Mouse (Mus musculus) neural tube, embryonic 14.5 days (tissue): ENCODE measurements around the gene Phc2. TPM values are rescaled to one million over a fixed set of nuclear protein-coding genes. Genes with fewer than 3 reads are reported as not detected.

Experiments used
- ATAC-seq: fragments of 200-750 bp; cut with Nextera tagmentation; 2 replicates; pipeline ENCODE4 v1.8.0; 2017; ENCODE audit warnings: low read depth, mild to moderate bottlenecking, moderate TSS enrichment, moderate library complexity
- H3K27ac ChIP-seq: fragments of 300-500 bp; sonication (generic); 2 replicates; pipeline ENCODE4 v1.5.1; 2014; ENCODE audit warnings: low read depth, mild to moderate bottlenecking, control low read depth, low read length, moderate library complexity, mixed read lengths
- H3K27me3 ChIP-seq: fragments of 300-500 bp; sonication (generic); 2 replicates; pipeline ENCODE4 v1.6.1; 2014; ENCODE audit warnings: low read length; ENCODE audit not compliant: control insufficient read depth, insufficient read depth
- H3K36me3 ChIP-seq: fragments of 300-500 bp; sonication (generic); 2 replicates; pipeline ENCODE4 v1.6.1; 2014; ENCODE audit warnings: low read length, mixed read lengths; ENCODE audit not compliant: control insufficient read depth, insufficient read depth
- H3K4me1 ChIP-seq: fragments of 300-500 bp; sonication (generic); 2 replicates; pipeline ENCODE4 v1.6.1; 2014; ENCODE audit warnings: low read length; ENCODE audit not compliant: control insufficient read depth, insufficient read depth
- H3K4me2 ChIP-seq: fragments of 300-500 bp; sonication (generic); 2 replicates; pipeline ENCODE4 v1.6.1; 2014; ENCODE audit warnings: mild to moderate bottlenecking, low read depth, low read length, control low read depth
- H3K4me3 ChIP-seq: fragments of 300-500 bp; sonication (generic); 2 replicates; pipeline ENCODE4 v1.5.1; 2014; ENCODE audit warnings: low read depth, low read length, control low read depth, mixed read lengths
- H3K9ac ChIP-seq: fragments of 300-500 bp; sonication (generic); replicated peaks from 2 replicates; pipeline ENCODE4 v1.6.1; 2014; ENCODE audit warnings: low read depth, mild to moderate bottlenecking, control low read depth, low read length, mixed read lengths
- H3K9me3 ChIP-seq: fragments of 300-500 bp; sonication (generic); 2 replicates; pipeline ENCODE4 v1.6.1; 2016; ENCODE audit warnings: low read length; ENCODE audit not compliant: control insufficient read depth
- WGBS: fragments of 180-500 bp; shearing (Covaris S2); extraction: QIAGEN DNeasy Blood & Tissue Kit; methylation state at CpG from one replicate; pipeline ENCODE4 v1.1.7; 2014; 5-methylcytosine and 5-hydroxymethylcytosine counted together
- polyA plus RNA-seq: library from polyadenylated mRNA; unstranded; fragments of >200 nt; fragmentation: Nextera tagmentation; extraction: Ambion mirVana; gene quantifications from 2 replicates; pipeline ENCODE4 v1.2.1, GENCODE M21; 2014

Gene Phc2
- polyA plus RNA-seq, 1 experiment from 2014 or later = 31.9 TPM

GRCm38 (mm10) chr4:128709061-128709780 lies 54.7 kb downstream of the Phc2 start:
- no peak overlapping the region for H3K4me3 ChIP-seq
- H3K27me3 ChIP-seq = no peaks in the 10 kb centered on the region
- no peaks in the 10 kb centered on the region for H3K9me3 ChIP-seq
- H3K27ac ChIP-seq = no peak overlapping the region
- no peak overlapping the region for H3K9ac ChIP-seq
- H3K4me1 ChIP-seq = peaks cover 11% of the 10 kb centered on the region
- peaks cover 20% of the 10 kb centered on the region for H3K36me3 ChIP-seq
- H3K4me2 ChIP-seq = no peak overlapping the region
- 71% methylated on average over 15 of the region's 15 CpGs for WGBS
- ATAC-seq = no peak

- WGBS = 88% methylated on average over 12 of the region's 12 CpGs
- Histone ChIP-seq H3K4me2 (no peak overlapping the region), H3K27me3 (no peaks in the 10 kb centered on the region), H3K4me1 (peaks cover 14% of the 10 kb centered on the region), H3K27ac (no peak overlapping the region), H3K4me3 (no peak overlapping the region), H3K36me3 (peaks cover 20% of the 10 kb centered on the region), H3K9ac (no peak overlapping the region), H3K9me3 (no peaks in the 10 kb centered on the region)
- ATAC-seq = no peak
Measured at GRCm38 (mm10) chr4:128709781-128710166, 55.3 kb downstream of the Phc2 start.

- H3K9me3 ChIP-seq = no peaks in the 10 kb centered on the region
- no peak for ATAC-seq
- H3K4me1 ChIP-seq = peaks cover 19% of the 10 kb centered on the region
- WGBS = 73% methylated on average over 6 of the region's 6 CpGs
- H3K27me3 ChIP-seq = no peaks in the 10 kb centered on the region
- H3K27ac ChIP-seq = no peak overlapping the region
- no peak overlapping the region for H3K9ac ChIP-seq
- no peak overlapping the region for H3K4me3 ChIP-seq
- no peak overlapping the region for H3K4me2 ChIP-seq
- H3K36me3 ChIP-seq = peaks cover 20% of the 10 kb centered on the region
Measured at GRCm38 (mm10) chr4:128710286-128710685, 55.8 kb downstream of the Phc2 start.

GRCm38 (mm10) chr4:128710800-128711199 lies 56.3 kb downstream of the Phc2 start:
- no peak overlapping the region for H3K4me3 ChIP-seq
- WGBS = 84% methylated on average over 9 of the region's 9 CpGs
- ATAC-seq = no peak
- H3K9me3 ChIP-seq = no peaks in the 10 kb centered on the region
- H3K36me3 ChIP-seq = peaks cover 17% of the 10 kb centered on the region
- H3K4me2 ChIP-seq = no peak overlapping the region
- H3K27ac ChIP-seq = peak overlapping the region; percentile 44; the same call in 1 of the 2 replicates
- peaks cover 24% of the 10 kb centered on the region for H3K4me1 ChIP-seq
- no peaks in the 10 kb centered on the region for H3K27me3 ChIP-seq
- H3K9ac ChIP-seq = no peak overlapping the region

GRCm38 (mm10) chr4:128711455-128712135 lies 57.1 kb downstream of the Phc2 start:
- Histone ChIP-seq H3K27ac (peak overlapping the region; percentile 28; the same call in 1 of the 2 replicates), H3K9me3 (no peaks in the 10 kb centered on the region), H3K4me1 (peaks cover 32% of the 10 kb centered on the region), H3K9ac (0 out of 2 replicates have a peak overlapping the region, but pooled peaks have one; percentile 8), H3K4me2 (peak overlapping the region; percentile 14; the same call in 1 of the 2 replicates), H3K27me3 (no peaks in the 10 kb centered on the region), H3K36me3 (peaks cover 15% of the 10 kb centered on the region), H3K4me3 (no peak overlapping the region)
- ATAC-seq = peak; percentile 71; the same call in 1 of the 2 replicates
- WGBS = 11% methylated on average over 24 of the region's 24 CpGs

DNA sequence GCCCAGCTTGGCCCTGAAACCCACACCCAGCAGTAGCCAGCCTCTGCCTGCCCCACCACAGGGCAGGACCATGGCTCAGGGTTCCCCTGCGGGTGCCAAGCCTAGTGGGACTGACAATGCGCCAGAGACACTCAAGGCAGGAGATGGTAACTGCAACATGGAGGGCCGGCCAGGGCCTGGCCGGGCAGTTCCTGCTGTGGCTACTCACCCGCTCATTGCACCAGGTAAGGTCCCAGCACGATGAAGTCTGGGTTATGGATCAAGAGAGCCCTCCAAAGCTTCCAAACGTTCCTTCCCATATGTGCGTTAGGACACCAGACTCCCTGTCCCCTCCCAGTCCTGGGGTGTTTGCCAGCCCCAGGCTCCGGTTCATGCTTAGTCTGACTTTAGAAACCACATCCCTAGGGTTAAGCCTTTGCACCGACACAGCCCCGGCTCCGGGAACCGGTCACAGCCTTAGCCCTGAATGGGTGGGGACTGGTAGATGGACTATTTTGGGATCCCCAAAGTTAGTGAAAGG lies 57.7 kb downstream of the Phc2 start:
- Histone ChIP-seq H3K4me3 (no peak overlapping the region), H3K27me3 (no peaks in the 10 kb centered on the region), H3K4me1 (peaks cover 35% of the 10 kb centered on the region), H3K27ac (peak overlapping the region; percentile 28; the same call in 1 of the 2 replicates), H3K9me3 (no peaks in the 10 kb centered on the region), H3K9ac (0 out of 2 replicates have a peak overlapping the region, but pooled peaks have one; percentile 8), H3K4me2 (no peak overlapping the region), H3K36me3 (peaks cover 15% of the 10 kb centered on the region)
- ATAC-seq = no peak
- WGBS = 65% methylated on average over 13 of the region's 13 CpGs

DNA sequence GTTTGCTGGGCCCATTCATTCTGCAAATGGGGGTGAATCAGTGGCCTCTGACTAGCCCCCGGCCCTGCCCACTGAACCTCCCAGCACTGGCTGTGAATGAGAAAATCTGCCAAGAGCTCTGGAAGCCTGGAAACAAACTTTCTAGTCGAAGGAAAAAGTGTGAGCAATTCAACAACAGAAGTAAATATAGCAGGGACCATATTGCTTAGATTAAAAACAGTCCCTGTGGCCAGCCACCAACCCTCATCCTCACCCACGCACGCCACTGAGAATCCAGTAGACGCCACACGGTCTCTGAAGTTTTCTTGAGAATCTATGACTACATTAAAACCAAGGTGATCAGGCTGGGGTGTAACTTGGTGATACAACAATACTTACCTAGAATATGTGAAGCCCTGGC lies 58.4 kb downstream of the Phc2 start:
- peaks cover 15% of the 10 kb centered on the region for H3K36me3 ChIP-seq
- no peak overlapping the region for H3K4me3 ChIP-seq
- 89% methylated on average over 6 of the region's 6 CpGs for WGBS
- H3K4me1 ChIP-seq = peaks cover 35% of the 10 kb centered on the region
- no peak overlapping the region for H3K4me2 ChIP-seq
- no peak for ATAC-seq
- H3K9me3 ChIP-seq = no peaks in the 10 kb centered on the region
- no peak overlapping the region for H3K9ac ChIP-seq
- no peaks in the 10 kb centered on the region for H3K27me3 ChIP-seq
- no peak overlapping the region for H3K27ac ChIP-seq

GRCm38 (mm10) chr4:128715241-128716204 lies 61.0 kb downstream of the Phc2 start:
- Histone ChIP-seq H3K9me3 (no peaks in the 10 kb centered on the region), H3K9ac (no peak overlapping the region; the same call in 1 of the 2 replicates), H3K4me3 (no peak overlapping the region), H3K4me2 (peak overlapping the region; percentile 17), H3K27ac (peak overlapping the region; percentile 85), H3K36me3 (peaks cover 6% of the 10 kb centered on the region), H3K4me1 (peaks cover 49% of the 10 kb centered on the region), H3K27me3 (no peaks in the 10 kb centered on the region)
- 2% methylated on average over 14 of the region's 14 CpGs for WGBS
- peak; percentile 75 for ATAC-seq
